ENCODE assay signal across 8 mouse cellular contexts in genomic region chr2:148395131-148396051, GRCm38 (mm10). TPM values are rescaled to one million over a fixed set of nuclear protein-coding genes. Genes with fewer than 3 reads are reported as not detected.
DNase-seq lines count a peak whose midpoint lies in the region; ATAC-seq and TF ChIP-seq lines count a peak whose summit lies in the region.

Gene Sstr4, plus strand, starts transcription at chr2:148395344.

- H3K27me3 ChIP-seq in kidney, embryonic 15.5 days, result peaks cover 35% of the 10 kb centered on the region
- peaks cover 9% of the 10 kb centered on the region for H3K27me3 ChIP-seq in liver, adult 2 months (ENCODE audit: control insufficient read depth, insufficient read depth, low read length)
- H3K27me3 ChIP-seq in midbrain, postnatal 0 days (ENCODE audit: insufficient read depth, low read length), result peaks cover 9% of the 10 kb centered on the region; the same call in 1 of the 2 replicates
- 0 out of 2 replicates have a peak, but pooled peaks cover 2% of the 10 kb centered on the region for H3K27me3 ChIP-seq in stomach, postnatal 0 days (ENCODE audit: control insufficient read depth, insufficient read depth, low read length)

- no peak within 1 kb of the TSS for H3K27ac ChIP-seq in kidney, embryonic 15.5 days
- H3K27ac ChIP-seq in liver, adult 2 months (replicated peaks; ENCODE audit: insufficient read depth, low read depth, low read length), result no peak within 1 kb of the TSS
- H3K27ac ChIP-seq in midbrain, postnatal 0 days (ENCODE audit: low read depth, low read length), result no peak within 1 kb of the TSS
- no peak within 1 kb of the TSS for H3K27ac ChIP-seq in stomach, postnatal 0 days (replicated peaks)

- peak within 1 kb of the TSS; percentile 53 for H3K4me3 ChIP-seq in kidney, embryonic 15.5 days (replicated peaks)
- H3K4me3 ChIP-seq in liver, adult 2 months (ENCODE audit: insufficient read depth, low read depth, low read length), result peak within 1 kb of the TSS; percentile 25
- peak within 1 kb of the TSS; percentile 47 for H3K4me3 ChIP-seq in midbrain, postnatal 0 days (ENCODE audit: low read depth, low read length)
- peak within 1 kb of the TSS; percentile 44 for H3K4me3 ChIP-seq in stomach, postnatal 0 days (ENCODE audit: low read depth, low read length)

- peak within 1 kb of the TSS; percentile 37 for H3K9ac ChIP-seq in kidney, embryonic 15.5 days
- peak within 1 kb of the TSS; percentile 12; the same call in 1 of the 2 replicates for H3K9ac ChIP-seq in liver, adult 2 months (ENCODE audit: low read depth, low read length)
- peak within 1 kb of the TSS; percentile 66 for H3K9ac ChIP-seq in midbrain, postnatal 0 days (replicated peaks; ENCODE audit: low read length, poor library complexity, severe bottlenecking)
- peak within 1 kb of the TSS; percentile 47; the same call in 1 of the 2 replicates for H3K9ac ChIP-seq in stomach, postnatal 0 days (ENCODE audit: low read length)

- DNase-seq in heart, adult 11 months, result peak; percentile 97
- no peak for DNase-seq in heart, postnatal 25 days (ENCODE audit: low spot score)
- peak; percentile 51 for DNase-seq in embryo, embryonic 10.5 days (ENCODE audit: low spot score)
- no peak for DNase-seq in liver, adult 2 months (ENCODE audit: extremely low read depth, low read depth, low spot score)
- peak; percentile 60 for DNase-seq in midbrain, postnatal 0 days (ENCODE audit: low spot score)
- peak; percentile 34 for DNase-seq in stomach, postnatal 0 days (ENCODE audit: low spot score)

- peaks cover 15% of the 10 kb centered on the region for H3K4me1 ChIP-seq in kidney, embryonic 15.5 days
- H3K4me1 ChIP-seq in liver, adult 2 months (ENCODE audit: control insufficient read depth, insufficient read depth, low read length), result no peaks in the 10 kb centered on the region; the same call in 1 of the 2 replicates
- H3K4me1 ChIP-seq in midbrain, postnatal 0 days (ENCODE audit: insufficient read depth, low read length), result peaks cover 13% of the 10 kb centered on the region; the same call in 1 of the 2 replicates
- no peaks in the 10 kb centered on the region for H3K4me1 ChIP-seq in stomach, postnatal 0 days (replicated peaks; ENCODE audit: control insufficient read depth, insufficient read depth)

- no peaks in the 10 kb centered on the region for H3K9me3 ChIP-seq in kidney, embryonic 15.5 days (replicated peaks)
- no peaks in the 10 kb centered on the region for H3K9me3 ChIP-seq in midbrain, postnatal 0 days (ENCODE audit: low read length)
- no peaks in the 10 kb centered on the region for H3K9me3 ChIP-seq in stomach, postnatal 0 days (ENCODE audit: control insufficient read depth, low read length)

- WGBS in kidney, embryonic 15.5 days, result 5% methylated on average over 69 of the region's 83 CpGs
- WGBS in liver, adult 2 months, result 12% methylated on average over 83 of the region's 83 CpGs
- 4% methylated on average over 79 of the region's 83 CpGs for WGBS in midbrain, postnatal 0 days
- WGBS in stomach, postnatal 0 days, result 4% methylated on average over 83 of the region's 83 CpGs

- peak within 1 kb of the TSS; percentile 96 for H3K4me2 ChIP-seq in kidney, embryonic 15.5 days
- peak within 1 kb of the TSS; percentile 85 for H3K4me2 ChIP-seq in midbrain, postnatal 0 days (ENCODE audit: low read depth, low read length, poor library complexity, severe bottlenecking)
- H3K4me2 ChIP-seq in stomach, postnatal 0 days (replicated peaks; ENCODE audit: low read depth), result peak within 1 kb of the TSS; percentile 89

- TF ChIP-seq CTCF in liver, adult 2 months (IDR thresholded peaks at IDR 0.05; ENCODE audit: low read depth, low read length), result peak; percentile 51
- TF ChIP-seq CTCF in midbrain, postnatal 0 days (IDR thresholded peaks at IDR 0.05), result peak; percentile 82
- TF ChIP-seq CTCF in stomach, postnatal 0 days (IDR thresholded peaks at IDR 0.05; ENCODE audit: low read depth), result peak; percentile 78

- no peak for TF ChIP-seq POLR2A in liver, adult 2 months (IDR thresholded peaks at IDR 0.05; ENCODE audit: extremely low read depth, insufficient read depth, low read length)

- H3K79me2 ChIP-seq in liver, adult 2 months (ENCODE audit: control insufficient read depth, insufficient read depth, low read length), result no peaks in the 10 kb centered on the region

- no peaks in the 10 kb centered on the region for H3K36me3 ChIP-seq in kidney, embryonic 15.5 days
- H3K36me3 ChIP-seq in liver, adult 2 months (ENCODE audit: control insufficient read depth, insufficient read depth, low read length), result no peaks in the 10 kb centered on the region
- no peaks in the 10 kb centered on the region for H3K36me3 ChIP-seq in midbrain, postnatal 0 days (ENCODE audit: insufficient read depth, low read length)
- H3K36me3 ChIP-seq in stomach, postnatal 0 days (ENCODE audit: control insufficient read depth, insufficient read depth, low read length), result no peaks in the 10 kb centered on the region

- ATAC-seq in granulocyte monocyte progenitor cell, adult 5-6 weeks (replicated peaks; ENCODE audit: poor library complexity, severe bottlenecking), result peak; percentile 28
- ATAC-seq in kidney, embryonic 15.5 days (replicated peaks; ENCODE audit: low FRiP score), result peak; percentile 85
- peak; percentile 88 for ATAC-seq in midbrain, postnatal 0 days (ENCODE audit: low FRiP score)
- peak; percentile 41; the same call in 1 of the 2 replicates for ATAC-seq in stomach, postnatal 0 days (ENCODE audit: low FRiP score, low TSS enrichment)

- no peak for TF ChIP-seq EP300 in stomach, postnatal 0 days (optimal IDR thresholded peaks at IDR 0.05)

- intact Hi-C loops in heart, postnatal 25 days (cut with DNase I), result loop anchor here (5.0 kb wide), 1 partner anchor 48 kb away; no protein-coding TSS in a partner anchor

RNA-seq across cellular contexts. Expression of gene Sstr4, which starts in this region (rescaled TPM):
- 1 to 10 TPM; 1.0 to 1.2 TPM for total RNA-seq in heart, postnatal 25 days (2021)
- not detected in 2 replicates for total RNA-seq in granulocyte monocyte progenitor cell, adult 5-6 weeks (2014; fragmentation: Nextera tagmentation)
- total RNA-seq in granulocyte monocyte progenitor cell, adult 5-6 weeks (2017), result not detected in 2 replicates
- 0.25 and 0.30 TPM in 2 replicates for polyA plus RNA-seq in kidney, embryonic 15.5 days (2015; fragmentation: Nextera tagmentation; extraction: Ambion mirVana)
- total RNA-seq in liver, adult 2 months (2014; rRNA removed), result not detected in 2 replicates
- polyA plus RNA-seq in liver, adult 2 months (2012; rRNA removed), result not detected in 2 replicates
- total RNA-seq in midbrain, postnatal 0 days (2014; rRNA removed), result 13.5 and 14.0 TPM in 2 replicates
- 2.7 TPM in 2 replicates for polyA plus RNA-seq in midbrain, postnatal 0 days (2015; fragmentation: Nextera tagmentation; extraction: Ambion mirVana)
- 0.31 and 0.49 TPM in 2 replicates for polyA plus RNA-seq in stomach, postnatal 0 days (2015; fragmentation: Nextera tagmentation; extraction: Ambion mirVana)

Comparison
In these comparisons a context has a peak if more than half of its experiments do, and no peak if none do; other contexts are left out.
1. DNase-seq: peak in heart, adult 11 months (single experiment), embryo, embryonic 10.5 days (single experiment) and midbrain, postnatal 0 days (single experiment); none in heart, postnatal 25 days (single experiment) and liver, adult 2 months (single experiment).
2. Peak in ATAC-seq in granulocyte monocyte progenitor cell, adult 5-6 weeks; RNA of the gene not detected or under 1 TPM.
3. Peak in ATAC-seq, H3K4me3 ChIP-seq, H3K9ac ChIP-seq and H3K4me2 ChIP-seq in kidney, embryonic 15.5 days; RNA of the gene not detected or under 1 TPM.
4. Peak in DNase-seq, ATAC-seq, H3K4me3 ChIP-seq, H3K9ac ChIP-seq and H3K4me2 ChIP-seq in stomach, postnatal 0 days; RNA of the gene not detected or under 1 TPM.
5. ATAC-seq: peak in every context shown above with its lines; median percentile 88 in midbrain, postnatal 0 days; 85 in kidney, embryonic 15.5 days; 41 in stomach, postnatal 0 days; 28 in granulocyte monocyte progenitor cell, adult 5-6 weeks.
6. H3K9ac ChIP-seq: peak in every context shown above with its lines; median percentile 66 in midbrain, postnatal 0 days; 47 in stomach, postnatal 0 days; 37 in kidney, embryonic 15.5 days; 12 in liver, adult 2 months.
7. Peak in every context shown above with its lines, with median percentiles within 50 percentile points of each other: H3K4me2 ChIP-seq, H3K4me3 ChIP-seq and CTCF ChIP-seq.